Mouse (Mus musculus) ES-E14 (cell line): ENCODE measurements around the gene Six3.

Experiments
- CHD2 ChIP-seq: IDR thresholded peaks from 2 replicates; pipeline ENCODE4 v1.6.1; 2014; ENCODE audit warnings: mild to moderate bottlenecking, low read depth, low read length, inconsistent platforms
- HCFC1 ChIP-seq: IDR thresholded peaks from 2 replicates; pipeline ENCODE4 v1.6.1; 2012; ENCODE audit warnings: low read length, inconsistent platforms, borderline replicate concordance; ENCODE audit not compliant: insufficient read depth
- MAFK ChIP-seq: IDR thresholded peaks from 2 replicates; pipeline ENCODE4 v1.6.1; 2014; ENCODE audit warnings: mild to moderate bottlenecking, low read depth, low read length, inconsistent platforms; ENCODE audit not compliant: insufficient read depth
- ZC3H11A ChIP-seq: IDR thresholded peaks from 2 replicates; pipeline ENCODE4 v1.6.1; 2012; ENCODE audit warnings: low read depth, mild to moderate bottlenecking, inconsistent platforms, low read length, borderline replicate concordance
- ZNF384 ChIP-seq: IDR thresholded peaks from 2 replicates; pipeline ENCODE4 v1.6.1; 2012; ENCODE audit warnings: low read depth, low read length, inconsistent platforms

GRCm38 (mm10) chr17:85621505-85622310, 8.3 kb downstream of the Six3 start:
- no peak for TF ChIP-seq MAFK
- TF ChIP-seq CHD2 = no peak
- TF ChIP-seq HCFC1 = no peak
- no peak for TF ChIP-seq ZNF384
- no peak for TF ChIP-seq ZC3H11A
